Mouse (Mus musculus): Measurements from ENCODE around the gene Elavl3. TPM values are rescaled to one million over a fixed set of nuclear protein-coding genes. Genes with fewer than 3 reads are reported as not detected.

Gene Elavl3
- polyA plus RNA-seq, 1 experiment: not detected

GRCm38 (mm10) chr9:22070791-22071573, 19.2 kb upstream of the Elavl3 start, which contains the start of the genes Gm49318 and Zfp653:
Gm49318 (minus strand) TSS chr9:22071259.
Zfp653 (minus strand) TSS chr9:22071376.
- peak; percentile 92 to 94 for DNase-seq (ENCODE audit: low read depth in 1 of 2, low spot score in 2 of 2)
- no peaks in the 10 kb centered on the region; the same call in 1 of the 2 replicates for H3K4me1 ChIP-seq (ENCODE audit: control insufficient read depth, insufficient read depth, insufficient read length)
- TF ChIP-seq POLR2A (IDR thresholded peaks at IDR 0.05; ENCODE audit: low read depth, low read length): peak; percentile 51
- TF ChIP-seq CTCF (IDR thresholded peaks at IDR 0.05; ENCODE audit: extremely low read depth, insufficient read depth, insufficient read length, insufficient replicate concordance): no peak
- peaks cover 4% of the 10 kb centered on the region for H3K36me3 ChIP-seq (ENCODE audit: control insufficient read depth, insufficient read depth, low read length)
- peak within 1 kb of the TSS; percentile 88 for H3K4me3 ChIP-seq (ENCODE audit: extremely low read depth, insufficient read depth, insufficient read length)
- peak within 1 kb of the TSS; percentile 95 for H3K27ac ChIP-seq (ENCODE audit: insufficient read depth, low read length)
- WGBS: 1% methylated on average over 81 of the region's 87 CpGs
- no peaks in the 10 kb centered on the region for H3K27me3 ChIP-seq (ENCODE audit: control insufficient read depth, insufficient read depth, low read length)

- 62% methylated on average over 4 of the region's 4 CpGs for WGBS
- Histone ChIP-seq H3K4me1 (ENCODE audit: control insufficient read depth, insufficient read depth, insufficient read length) (no peaks in the 10 kb centered on the region; the same call in 1 of the 2 replicates), H3K27me3 (ENCODE audit: control insufficient read depth, insufficient read depth, low read length) (no peaks in the 10 kb centered on the region), H3K36me3 (ENCODE audit: control insufficient read depth, insufficient read depth, low read length) (peaks cover 6% of the 10 kb centered on the region; the same call in 1 of the 2 replicates), H3K4me3 (ENCODE audit: extremely low read depth, insufficient read depth, insufficient read length) (no peak overlapping the region), H3K27ac (ENCODE audit: insufficient read depth, low read length) (no peak overlapping the region)
- TF ChIP-seq CTCF (IDR thresholded peaks at IDR 0.05; ENCODE audit: extremely low read depth, insufficient read depth, insufficient read length, insufficient replicate concordance) (no peak), POLR2A (IDR thresholded peaks at IDR 0.05; ENCODE audit: low read depth, low read length) (no peak)
- no peak for DNase-seq (ENCODE audit: low read depth in 1 of 2, low spot score in 2 of 2)
Observed at GRCm38 (mm10) chr9:22069881-22070553, 18.2 kb upstream of the Elavl3 start.

GRCm38 (mm10) chr9:22067195-22067594, 15.4 kb upstream of the Elavl3 start:
- no peak for DNase-seq (ENCODE audit: low read depth in 1 of 2, low spot score in 2 of 2)

GRCm38 (mm10) chr9:22066433-22066832, 14.6 kb upstream of the Elavl3 start:
- 85% methylated on average over 3 of the region's 3 CpGs for WGBS
- Histone ChIP-seq H3K36me3 (ENCODE audit: control insufficient read depth, insufficient read depth, low read length) (peaks cover 13% of the 10 kb centered on the region), H3K4me3 (ENCODE audit: extremely low read depth, insufficient read depth, insufficient read length) (no peak overlapping the region), H3K27me3 (ENCODE audit: control insufficient read depth, insufficient read depth, low read length) (no peaks in the 10 kb centered on the region), H3K4me1 (ENCODE audit: control insufficient read depth, insufficient read depth, insufficient read length) (no peaks in the 10 kb centered on the region), H3K27ac (ENCODE audit: insufficient read depth, low read length) (no peak overlapping the region)
- TF ChIP-seq POLR2A (IDR thresholded peaks at IDR 0.05; ENCODE audit: low read depth, low read length): no peak
- peak; percentile 85; the same call in 1 of the 2 replicates for TF ChIP-seq CTCF (IDR thresholded peaks at IDR 0.05; ENCODE audit: extremely low read depth, insufficient read depth, insufficient read length, insufficient replicate concordance)
- DNase-seq (ENCODE audit: low read depth in 1 of 2, low spot score in 2 of 2): peak; percentile 23 to 64

More at GRCm38 (mm10) chr9:22067195-22067594, 15.4 kb upstream of the Elavl3 start:
- no peak overlapping the region for H3K4me3 ChIP-seq (ENCODE audit: extremely low read depth, insufficient read depth, insufficient read length)
- no peaks in the 10 kb centered on the region; the same call in 1 of the 2 replicates for H3K4me1 ChIP-seq (ENCODE audit: control insufficient read depth, insufficient read depth, insufficient read length)
- no peak overlapping the region for H3K27ac ChIP-seq (ENCODE audit: insufficient read depth, low read length)
- 90% methylated on average over 5 of the region's 5 CpGs for WGBS
- no peaks in the 10 kb centered on the region for H3K27me3 ChIP-seq (ENCODE audit: control insufficient read depth, insufficient read depth, low read length)
- TF ChIP-seq POLR2A (IDR thresholded peaks at IDR 0.05; ENCODE audit: low read depth, low read length) (no peak), CTCF (IDR thresholded peaks at IDR 0.05; ENCODE audit: extremely low read depth, insufficient read depth, insufficient read length, insufficient replicate concordance) (no peak)
- peaks cover 13% of the 10 kb centered on the region for H3K36me3 ChIP-seq (ENCODE audit: control insufficient read depth, insufficient read depth, low read length)

- no peak for DNase-seq (ENCODE audit: low read depth in 1 of 2, low spot score in 2 of 2)
- H3K4me1 ChIP-seq (ENCODE audit: control insufficient read depth, insufficient read depth, insufficient read length): no peaks in the 10 kb centered on the region
- H3K36me3 ChIP-seq (ENCODE audit: control insufficient read depth, insufficient read depth, low read length): peaks cover 13% of the 10 kb centered on the region
- H3K4me3 ChIP-seq (ENCODE audit: extremely low read depth, insufficient read depth, insufficient read length): no peak overlapping the region
- 97% methylated on average over 11 of the region's 11 CpGs for WGBS
- H3K27me3 ChIP-seq (ENCODE audit: control insufficient read depth, insufficient read depth, low read length): no peaks in the 10 kb centered on the region
- TF ChIP-seq POLR2A (IDR thresholded peaks at IDR 0.05; ENCODE audit: low read depth, low read length): no peak
- no peak for TF ChIP-seq CTCF (IDR thresholded peaks at IDR 0.05; ENCODE audit: extremely low read depth, insufficient read depth, insufficient read length, insufficient replicate concordance)
- no peak overlapping the region for H3K27ac ChIP-seq (ENCODE audit: insufficient read depth, low read length)
Observed at GRCm38 (mm10) chr9:22065642-22066041, 13.8 kb upstream of the Elavl3 start.

- no peaks in the 10 kb centered on the region for H3K4me1 ChIP-seq (ENCODE audit: control insufficient read depth, insufficient read depth, insufficient read length)
- no peak overlapping the region for H3K27ac ChIP-seq (ENCODE audit: insufficient read depth, low read length)
- WGBS: 86% methylated on average over 3 of the region's 3 CpGs
- H3K36me3 ChIP-seq (ENCODE audit: control insufficient read depth, insufficient read depth, low read length): peaks cover 13% of the 10 kb centered on the region
- H3K4me3 ChIP-seq (ENCODE audit: extremely low read depth, insufficient read depth, insufficient read length): no peak overlapping the region
- DNase-seq (ENCODE audit: low read depth in 1 of 2, low spot score in 2 of 2): no peak
- TF ChIP-seq POLR2A (IDR thresholded peaks at IDR 0.05; ENCODE audit: low read depth, low read length): no peak
- TF ChIP-seq CTCF (IDR thresholded peaks at IDR 0.05; ENCODE audit: extremely low read depth, insufficient read depth, insufficient read length, insufficient replicate concordance): no peak
- no peaks in the 10 kb centered on the region for H3K27me3 ChIP-seq (ENCODE audit: control insufficient read depth, insufficient read depth, low read length)
Observed at GRCm38 (mm10) chr9:22064341-22064740, 12.5 kb upstream of the Elavl3 start.

Measured in spleen, adult 2 months (tissue).